Mouse (Mus musculus) embryo, embryonic 9.5 days (tissue): ENCODE results near the gene Nr2c2.

Experiments used
- DNase-seq: peaks from one replicate; pipeline ENCODE4 v3.0.0-alpha.2; 2017; ENCODE audit errors: extremely low spot score

Gene Nr2c2

DNA sequence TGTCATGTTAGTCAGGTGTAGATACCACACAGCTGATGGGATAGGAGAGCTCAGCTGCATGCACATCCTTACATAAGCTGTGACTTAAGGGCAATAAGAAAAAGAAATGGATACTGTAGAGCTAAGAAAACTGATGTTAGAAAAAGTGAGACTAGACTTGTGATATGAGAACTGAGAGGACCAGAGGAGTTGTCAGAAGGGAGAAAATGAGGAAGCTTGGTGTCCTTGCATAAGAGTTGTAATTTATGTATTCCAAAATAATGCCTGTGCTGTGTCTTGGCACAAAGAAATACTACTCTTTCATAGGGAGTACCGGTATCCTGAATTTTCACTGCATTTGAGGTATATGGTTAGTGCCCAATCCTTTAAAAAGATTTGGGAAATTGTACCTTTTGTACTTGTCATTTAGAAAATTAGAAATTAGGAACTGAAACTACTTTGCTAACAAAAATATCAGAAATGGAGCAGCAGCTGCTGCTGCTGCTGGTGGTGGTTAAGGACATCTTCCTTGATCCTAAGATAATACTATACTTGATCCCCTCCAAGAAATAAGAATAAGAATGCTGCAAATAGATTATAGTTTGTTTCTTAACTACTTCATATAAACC, 35.8 kb downstream of the Nr2c2 start:
- no peak for DNase-seq

GRCm38 (mm10) chr6:92131456-92131855, 40.3 kb downstream of the Nr2c2 start:
- no peak for DNase-seq

DNA sequence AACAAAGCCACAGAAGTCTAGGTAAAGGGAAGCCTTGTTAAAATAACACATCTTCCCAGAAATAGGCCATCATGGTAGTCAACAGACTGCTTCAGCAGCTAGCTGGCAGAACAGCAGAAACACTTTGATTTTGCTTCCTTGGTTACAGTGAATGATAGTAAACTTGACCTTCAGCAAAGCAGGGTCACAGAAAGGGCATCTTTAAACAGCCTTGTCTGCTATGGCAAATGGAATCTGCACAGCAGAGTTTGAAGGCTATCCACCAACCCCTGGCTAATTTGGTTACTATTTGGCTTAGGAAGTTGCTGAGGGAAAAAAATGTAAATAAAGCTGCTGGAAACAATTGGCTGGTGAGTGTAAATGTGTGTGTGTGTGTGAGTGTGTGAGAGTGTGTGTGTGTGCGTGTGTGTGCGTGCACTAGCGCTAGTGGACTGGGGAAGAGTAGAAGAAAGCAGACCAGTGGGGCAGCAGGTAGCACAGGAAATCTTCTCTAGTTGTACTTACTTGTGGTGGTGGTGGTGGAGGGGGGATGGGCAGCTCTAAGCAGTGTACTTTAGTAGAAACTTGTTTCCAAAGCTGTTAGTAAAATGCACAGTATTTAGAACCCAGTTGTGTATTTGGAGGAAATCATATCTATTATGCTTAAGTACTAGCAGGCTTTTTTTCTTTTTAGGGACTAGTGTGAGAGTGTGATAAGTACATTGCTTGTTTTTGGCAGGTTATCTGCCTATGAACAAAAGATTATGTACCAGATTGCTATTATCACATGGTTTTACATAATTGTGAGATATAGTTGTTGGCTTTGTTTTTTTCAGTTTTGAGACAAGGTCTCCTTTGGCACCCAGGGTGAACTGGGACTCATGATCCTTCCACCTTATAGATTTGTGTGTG, 41.1 kb downstream of the Nr2c2 start:
- DNase-seq = no peak

DNA sequence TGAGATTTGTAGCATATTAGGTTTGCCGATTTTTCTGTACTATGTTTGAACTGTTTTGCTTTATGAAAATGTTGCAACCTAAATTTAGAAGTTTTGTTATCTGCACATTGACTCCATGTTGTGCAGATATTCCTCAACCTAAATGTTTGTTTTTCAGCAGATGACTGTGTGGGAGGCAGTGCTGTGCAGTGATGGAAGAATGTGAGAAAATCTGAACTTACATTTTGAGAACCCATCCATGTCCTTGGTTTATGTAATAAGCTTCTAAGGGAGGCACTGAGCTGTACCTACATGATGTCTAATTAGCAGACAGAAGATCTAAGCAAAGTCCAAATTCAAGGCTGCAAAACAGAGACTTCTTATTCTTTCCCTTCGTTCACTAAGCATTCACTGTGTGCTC, 42.4 kb downstream of the Nr2c2 start:
- no peak for DNase-seq

DNA sequence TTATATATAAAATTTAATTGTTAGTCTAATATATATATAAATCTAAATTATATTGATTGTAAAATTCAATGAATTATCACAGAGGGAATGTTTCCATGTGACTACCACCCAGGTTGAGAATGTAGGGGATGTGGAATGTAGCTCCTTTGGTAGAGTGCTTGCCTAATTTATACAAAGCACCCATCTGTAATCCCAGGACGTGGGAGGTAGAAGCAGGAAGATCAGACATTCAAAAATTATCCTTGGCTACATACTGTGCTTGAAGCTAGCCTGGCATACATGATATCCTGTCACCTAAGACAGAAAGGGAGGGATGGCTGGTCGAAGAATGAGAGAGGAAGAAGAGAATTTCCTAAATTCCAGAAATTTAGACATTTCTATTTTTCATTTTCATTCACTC, 45.2 kb downstream of the Nr2c2 start:
- no peak for DNase-seq

- DNase-seq = no peak
Measured at GRCm38 (mm10) chr6:92145881-92146280, 54.7 kb downstream of the Nr2c2 start.

DNA sequence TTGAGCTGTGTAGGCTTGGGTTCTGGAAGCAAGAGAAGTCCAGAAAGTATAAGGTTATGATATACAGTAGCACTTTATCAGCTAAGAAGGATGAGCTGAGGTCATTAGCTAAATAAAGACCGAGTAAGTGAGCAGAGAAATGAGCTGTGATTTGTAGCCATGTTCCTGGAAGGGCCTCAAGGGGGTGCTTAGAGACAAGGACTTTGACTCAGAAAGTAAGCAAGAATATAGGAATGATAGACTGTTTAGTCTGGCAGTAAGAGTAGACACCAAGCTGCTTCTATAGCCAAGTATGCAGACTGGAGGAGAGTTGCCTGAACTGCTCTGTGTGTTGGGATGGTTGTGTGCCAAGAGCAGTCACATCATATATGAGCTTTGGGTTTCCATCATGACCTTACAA, 62.6 kb downstream of the Nr2c2 start:
- no peak for DNase-seq

GRCm38 (mm10) chr6:92158801-92159200, 67.6 kb downstream of the Nr2c2 start:
- no peak for DNase-seq

GRCm38 (mm10) chr6:92162724-92163123, 71.5 kb downstream of the Nr2c2 start:
- no peak for DNase-seq

DNA sequence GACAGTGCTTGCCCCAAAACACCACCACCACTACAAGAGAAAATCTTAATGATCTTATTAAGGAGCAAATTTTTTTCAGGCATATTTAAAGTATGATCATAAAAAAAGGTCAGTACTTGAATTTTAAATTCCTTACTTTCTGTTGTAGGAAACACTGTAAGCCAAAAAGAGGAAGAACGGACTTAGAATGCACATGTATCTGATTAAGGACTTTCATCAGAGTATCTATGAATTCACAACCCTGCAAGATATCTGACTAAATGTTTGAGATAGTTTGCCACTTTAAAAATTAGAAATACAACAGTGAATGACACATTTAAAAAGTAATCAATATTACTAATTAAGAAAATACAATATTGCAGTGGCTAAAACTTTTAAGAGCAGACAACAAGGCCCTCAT, 85.3 kb downstream of the Nr2c2 start:
- no peak for DNase-seq

- peak; percentile 79 for DNase-seq
Measured at GRCm38 (mm10) chr6:92183621-92184131, 92.5 kb downstream of the Nr2c2 start, which contains the start of gene Mrps25. Gene Mrps25 (minus strand): TSS chr6:92184033.

GRCm38 (mm10) chr6:92184178-92184577, 93.0 kb downstream of the Nr2c2 start:
- no peak for DNase-seq

DNA sequence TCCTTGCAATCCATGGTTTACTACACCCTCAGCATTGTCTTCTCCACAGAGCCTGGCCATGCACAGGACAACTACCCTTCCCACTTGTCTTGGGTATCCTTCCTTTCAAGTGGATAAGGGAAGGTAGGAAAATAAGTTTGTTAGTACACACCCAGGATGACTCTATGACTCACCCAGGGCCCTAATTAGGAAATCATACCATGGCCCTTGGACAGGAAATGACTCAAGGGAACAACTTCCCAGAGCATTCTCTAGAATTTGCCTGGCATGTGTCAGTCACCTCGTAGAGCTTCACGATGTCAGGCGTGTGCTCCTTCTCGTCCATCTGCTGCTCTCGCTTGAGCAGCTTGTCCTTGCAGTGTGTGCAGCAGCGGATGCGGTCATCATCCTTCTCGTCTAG, 108.2 kb downstream of the Nr2c2 start:
- DNase-seq = no peak

- DNase-seq = peak; percentile 6
Measured at GRCm38 (mm10) chr6:92214055-92214772, 123.0 kb downstream of the Nr2c2 start.

GRCm38 (mm10) chr6:92214773-92215449, 123.7 kb downstream of the Nr2c2 start, which contains the start of gene Rbsn:
Gene Rbsn (minus strand): TSS chr6:92214925.
- DNase-seq = peak; percentile 88

GRCm38 (mm10) chr6:92219445-92219844, 128.3 kb downstream of the Nr2c2 start:
- DNase-seq = peak; percentile 44

DNA sequence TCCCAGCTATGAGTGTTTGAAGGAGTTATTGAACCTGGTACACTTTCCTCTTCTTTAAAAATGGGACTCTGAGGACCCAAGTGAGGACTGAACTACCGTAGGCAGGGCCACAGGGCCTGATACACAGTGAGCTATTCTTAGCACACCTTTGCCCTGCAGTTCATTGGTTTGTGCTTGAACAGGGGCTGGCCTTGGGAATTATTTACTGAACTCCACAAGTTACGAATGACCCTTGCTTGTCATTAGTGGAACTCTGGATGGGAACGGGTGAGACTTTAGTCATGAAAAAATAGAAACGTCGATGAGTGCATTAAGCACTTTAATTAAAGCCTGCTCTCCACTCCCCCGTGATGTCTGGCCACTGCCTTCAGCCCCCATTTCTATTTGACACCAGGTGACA, 130.4 kb downstream of the Nr2c2 start:
- no peak for DNase-seq

GRCm38 (mm10) chr6:92222021-92222420, 130.8 kb downstream of the Nr2c2 start:
- no peak for DNase-seq
